Mouse (Mus musculus) lung, adult 2 months (tissue): Measurements from ENCODE around the gene Glt1d1.
A peak's percentile ranks its signal among the peaks of the same experiment; 100 is the strongest.

ENCODE experiments used
- CTCF ChIP-seq: fragments of 200-500 bp; IDR thresholded peaks from 2 replicates; pipeline ENCODE4 v1.5.1; 2011; ENCODE audit warnings: mild to moderate bottlenecking, low read length, control low read depth; ENCODE audit not compliant: insufficient read depth
- POLR2A ChIP-seq: fragments of 200-500 bp; IDR thresholded peaks from 2 replicates; pipeline ENCODE4 v1.6.1; 2011; ENCODE audit warnings: low read depth, mild to moderate bottlenecking, control low read depth, low read length, borderline replicate concordance; ENCODE audit errors: extremely low read depth

DNA sequence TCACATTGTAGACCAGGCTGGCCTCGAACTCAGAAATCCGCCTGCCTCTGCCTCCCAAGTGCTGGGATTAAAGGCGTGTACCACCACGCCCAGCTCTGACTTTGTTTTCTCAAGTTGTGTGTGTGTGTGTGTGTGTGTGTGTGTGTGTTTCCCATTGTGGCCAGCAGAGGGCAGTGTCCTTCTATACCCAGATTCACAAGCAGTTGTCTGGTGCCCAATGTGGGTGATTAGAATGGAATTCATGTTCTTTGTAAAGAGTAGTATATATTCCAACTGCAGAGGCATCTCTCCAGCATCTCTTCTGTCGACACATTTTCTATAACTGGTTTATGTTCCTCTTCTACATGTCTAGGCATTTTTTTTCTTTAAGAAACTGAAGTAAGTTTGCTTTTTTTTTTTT, 46.4 kb downstream of the Glt1d1 start:
- TF ChIP-seq POLR2A: no peak
- 0 out of 2 replicates have a peak, but pooled peaks have one; percentile 1 for TF ChIP-seq CTCF
